Mouse (Mus musculus) spleen, adult 2 months (tissue): ENCODE results near the gene Pitpnm2. TPM values are rescaled to one million over a fixed set of nuclear protein-coding genes. Genes with fewer than 3 reads are reported as not detected.

Experiments
- DNase-seq, 2 experiments: peaks; one replicate each; pipeline versions ENCODE4 v3.0.0 to v3.0.0-alpha.2; 2012 to 2021; ENCODE audit warnings: low spot score in 2 of 2, low read depth in 1 of 2
- H3K27ac ChIP-seq: fragments of 200-500 bp; 2 replicates; pipeline ENCODE4 v1.5.1; 2012; ENCODE audit warnings: low read length, inconsistent platforms; ENCODE audit not compliant: insufficient read depth
- H3K27me3 ChIP-seq: fragments of 200-500 bp; 2 replicates; pipeline ENCODE4 v1.6.1; 2012; ENCODE audit warnings: mild to moderate bottlenecking, moderate library complexity, low read length, inconsistent platforms; ENCODE audit not compliant: control insufficient read depth, insufficient read depth
- H3K36me3 ChIP-seq: fragments of 200-500 bp; 2 replicates; pipeline ENCODE4 v1.6.1; 2012; ENCODE audit warnings: mild to moderate bottlenecking, low read length, inconsistent platforms; ENCODE audit not compliant: control insufficient read depth, insufficient read depth
- H3K4me1 ChIP-seq: fragments of 200-500 bp; 2 replicates; pipeline ENCODE4 v1.6.1; 2011; ENCODE audit warnings: inconsistent platforms; ENCODE audit not compliant: control insufficient read depth, insufficient read depth, insufficient read length
- H3K4me3 ChIP-seq: fragments of 200-500 bp; 2 replicates; pipeline ENCODE4 v1.5.1; 2011; ENCODE audit warnings: mild to moderate bottlenecking, inconsistent platforms; ENCODE audit not compliant: insufficient read depth, insufficient read length; ENCODE audit errors: extremely low read depth
- CTCF ChIP-seq: fragments of 200-500 bp; IDR thresholded peaks from 2 replicates; pipeline ENCODE4 v1.5.1; 2011; ENCODE audit warnings: mild to moderate bottlenecking, inconsistent platforms; ENCODE audit not compliant: insufficient read depth, insufficient read length, insufficient replicate concordance; ENCODE audit errors: extremely low read depth
- POLR2A ChIP-seq: fragments of 200-500 bp; IDR thresholded peaks from 2 replicates; pipeline ENCODE4 v1.6.1; 2011; ENCODE audit warnings: low read depth, low read length, inconsistent platforms
- WGBS: fragments of 180-500 bp; shearing (Covaris S2); methylation state at CpG from one replicate; pipeline ENCODE4 v1.1.7; 2018; 5-methylcytosine and 5-hydroxymethylcytosine counted together
- polyA plus RNA-seq: library from polyadenylated mRNA; depleted of rRNA; stranded (reverse); fragments of >200 nt; gene quantifications from 2 replicates; pipeline ENCODE4 v1.2.3, GENCODE M21; 2012

Pitpnm2 gene
- polyA plus RNA-seq, 1 experiment, result 65.8 TPM

DNA sequence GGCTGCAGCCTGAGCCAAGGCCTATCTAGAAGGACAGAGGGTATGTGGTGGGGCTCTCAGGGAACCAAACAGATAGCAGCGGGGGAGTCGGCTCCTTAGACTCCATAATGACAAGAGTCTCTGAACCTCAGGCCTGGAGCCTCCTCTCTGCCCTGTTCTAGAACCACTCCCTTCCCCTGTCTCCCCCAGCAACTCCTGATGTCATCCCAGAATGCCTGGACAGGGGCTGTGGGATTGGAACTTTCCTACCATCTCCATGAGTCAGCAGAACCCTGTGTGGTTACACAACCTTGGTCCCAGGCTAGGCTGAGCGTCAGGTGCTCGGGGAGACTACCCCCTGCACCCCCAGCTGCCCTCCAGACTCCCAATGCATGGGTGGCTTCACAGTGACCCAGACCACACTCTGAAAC, 60.0 kb downstream of the Pitpnm2 start:
- no peak for DNase-seq
- Histone ChIP-seq H3K4me3 (no peak overlapping the region), H3K4me1 (peaks cover 17% of the 10 kb centered on the region; the same call in 1 of the 2 replicates), H3K36me3 (no peaks in the 10 kb centered on the region), H3K27me3 (no peaks in the 10 kb centered on the region), H3K27ac (no peak overlapping the region)
- no peak for TF ChIP-seq CTCF
- TF ChIP-seq POLR2A, result no peak
- 65% methylated on average over 4 of the region's 4 CpGs for WGBS

DNA sequence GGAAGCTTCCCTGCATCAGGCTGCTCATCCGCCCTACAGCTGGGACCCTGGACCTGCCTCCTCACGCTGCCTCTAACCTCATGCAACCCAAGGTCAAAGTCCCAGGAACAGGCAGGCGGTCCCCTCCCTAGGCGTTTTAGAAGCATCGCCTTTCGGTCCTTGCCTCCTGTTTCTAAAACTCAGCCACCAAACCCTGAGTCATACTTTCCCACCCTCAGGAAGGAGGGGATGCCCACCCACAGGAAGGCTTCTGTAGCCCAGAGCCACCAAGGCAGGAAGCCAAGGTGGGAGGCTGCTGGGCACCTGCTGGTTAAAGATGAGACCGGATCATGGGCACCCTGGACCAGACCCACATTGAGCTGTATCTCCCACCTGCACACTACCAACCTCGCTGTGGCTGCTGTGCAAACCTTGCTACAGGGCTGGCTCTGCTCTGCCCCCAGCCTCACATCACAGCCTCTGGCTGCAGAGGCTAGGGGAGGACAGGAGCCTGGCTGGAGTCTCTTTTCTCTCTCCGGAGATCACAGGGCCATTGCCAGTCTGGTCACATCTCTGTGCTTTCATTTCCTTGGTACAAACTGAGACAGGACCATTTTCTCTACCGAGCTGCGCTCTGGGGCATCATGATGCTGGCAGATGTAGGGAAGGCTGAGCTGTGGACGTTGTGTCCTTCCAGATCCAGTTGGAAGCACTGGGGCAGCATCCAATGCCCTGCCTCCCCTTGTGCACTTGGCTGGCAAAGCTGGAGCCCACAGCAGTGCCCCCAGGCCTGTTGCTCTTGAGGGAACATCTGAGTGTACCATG, 61.9 kb downstream of the Pitpnm2 start:
- no peak overlapping the region; the same call in 1 of the 2 replicates for H3K27ac ChIP-seq

DNA sequence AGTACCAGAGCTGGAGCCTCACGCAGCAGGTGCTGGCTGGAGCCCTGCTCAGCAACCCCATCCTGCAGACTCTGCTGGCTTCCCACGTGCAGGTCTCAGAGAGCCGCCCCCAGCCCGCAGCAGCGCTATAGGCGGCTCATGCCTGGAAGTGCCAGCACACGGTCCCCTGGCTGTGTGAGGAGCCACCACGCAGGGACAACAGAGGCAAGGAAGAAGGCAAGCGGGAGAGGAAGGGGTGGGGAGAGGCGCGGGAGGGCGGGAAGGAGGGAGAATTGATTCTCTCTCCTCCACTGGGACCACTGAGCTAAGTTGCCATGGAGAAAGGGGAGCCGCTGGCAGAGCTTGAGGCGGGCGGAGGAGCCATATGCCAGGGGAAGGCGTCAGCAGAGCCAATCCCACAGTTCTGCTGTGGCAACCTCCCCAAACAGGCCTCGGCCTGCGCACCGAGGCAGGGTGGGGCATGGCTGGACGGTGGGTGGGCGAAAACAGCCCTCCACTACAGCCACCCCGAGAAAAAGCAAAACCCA, 62.5 kb downstream of the Pitpnm2 start:
- Histone ChIP-seq H3K36me3 (no peaks in the 10 kb centered on the region), H3K27me3 (no peaks in the 10 kb centered on the region), H3K4me3 (no peak overlapping the region), H3K27ac (no peak overlapping the region; the same call in 1 of the 2 replicates), H3K4me1 (peaks cover 14% of the 10 kb centered on the region; the same call in 1 of the 2 replicates)
- DNase-seq, result no peak
- WGBS, result 40% methylated on average over 22 of the region's 22 CpGs
- no peak for TF ChIP-seq POLR2A
- no peak for TF ChIP-seq CTCF

More for the DNA sequence above, 61.9 kb downstream of the Pitpnm2 start:
- DNase-seq, result no peak
- no peaks in the 10 kb centered on the region for H3K27me3 ChIP-seq
- H3K4me3 ChIP-seq, result no peak overlapping the region
- TF ChIP-seq CTCF (no peak), POLR2A (no peak)
- 49% methylated on average over 12 of the region's 12 CpGs for WGBS
- peaks cover 15% of the 10 kb centered on the region; the same call in 1 of the 2 replicates for H3K4me1 ChIP-seq
- H3K36me3 ChIP-seq, result no peaks in the 10 kb centered on the region

DNA sequence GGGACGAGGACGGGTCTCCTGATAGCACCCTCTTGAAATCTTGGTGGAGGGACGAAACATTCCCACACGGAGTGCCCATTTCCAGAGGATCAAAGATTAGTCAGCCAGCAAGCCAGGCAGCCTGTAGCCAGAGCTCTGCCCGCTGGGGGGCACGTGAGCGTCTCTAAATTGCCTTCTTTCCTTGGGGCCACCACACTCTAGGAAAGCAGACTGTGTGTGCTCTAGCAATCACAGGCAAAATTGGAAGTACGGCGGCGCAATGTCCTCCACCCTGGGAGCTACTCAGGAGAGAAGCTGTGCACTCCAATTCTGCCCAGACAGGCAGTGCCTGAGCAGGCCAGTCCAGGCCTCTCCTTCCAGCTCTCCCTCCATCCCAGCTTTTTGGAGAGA, 63.1 kb downstream of the Pitpnm2 start:
- DNase-seq, result no peak
- whole genome bisulfite sequencing, result 88% methylated on average over 10 of the region's 10 CpGs
- H3K4me3 ChIP-seq, result no peak overlapping the region
- no peaks in the 10 kb centered on the region for H3K27me3 ChIP-seq
- TF ChIP-seq POLR2A (no peak), CTCF (no peak)
- no peaks in the 10 kb centered on the region for H3K36me3 ChIP-seq
- no peak overlapping the region; the same call in 1 of the 2 replicates for H3K27ac ChIP-seq
- H3K4me1 ChIP-seq, result peaks cover 12% of the 10 kb centered on the region; the same call in 1 of the 2 replicates

DNA sequence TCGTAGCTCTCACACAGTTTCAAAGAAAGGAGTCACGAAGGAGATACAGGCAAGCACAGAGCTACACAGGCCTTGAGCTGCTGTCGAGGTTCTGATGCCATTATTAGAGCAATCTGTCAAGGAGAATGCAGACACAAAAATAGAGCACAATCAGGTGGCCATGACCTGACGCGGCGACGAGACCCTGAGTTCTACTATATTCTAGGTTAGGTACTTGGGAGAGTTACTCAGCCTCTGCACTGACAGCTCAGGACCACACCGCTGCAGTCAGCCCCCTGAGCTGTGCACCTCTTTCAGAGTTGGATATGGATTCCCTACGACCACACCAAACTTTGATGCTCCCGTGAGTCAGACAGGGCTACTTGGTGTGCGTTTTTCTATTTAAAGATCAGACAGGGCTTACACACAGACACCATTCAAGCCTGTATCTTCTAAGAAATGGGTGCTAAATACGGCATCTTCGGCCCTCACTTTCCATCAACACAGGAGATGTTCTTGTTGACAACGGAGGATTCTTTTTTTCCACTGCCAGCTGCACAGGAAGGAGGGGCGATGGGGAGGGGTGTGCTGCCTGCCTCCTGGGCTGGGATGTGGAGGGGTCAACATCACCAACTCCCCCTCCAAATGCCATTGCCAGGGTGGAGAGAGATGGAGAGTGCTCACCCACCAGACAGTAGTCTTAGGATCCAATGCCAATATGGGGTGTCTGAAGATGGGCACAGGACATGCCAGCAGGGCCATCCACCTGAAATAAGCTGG, 63.7 kb downstream of the Pitpnm2 start:
- Histone ChIP-seq H3K4me1 (peaks cover 12% of the 10 kb centered on the region; the same call in 1 of the 2 replicates), H3K36me3 (no peaks in the 10 kb centered on the region), H3K27me3 (no peaks in the 10 kb centered on the region), H3K4me3 (no peak overlapping the region; the same call in 1 of the 2 replicates), H3K27ac (peak overlapping the region; percentile 30; the same call in 1 of the 2 replicates)
- DNase-seq, result no peak
- 52% methylated on average over 15 of the region's 15 CpGs for WGBS
- TF ChIP-seq CTCF, result no peak

DNA sequence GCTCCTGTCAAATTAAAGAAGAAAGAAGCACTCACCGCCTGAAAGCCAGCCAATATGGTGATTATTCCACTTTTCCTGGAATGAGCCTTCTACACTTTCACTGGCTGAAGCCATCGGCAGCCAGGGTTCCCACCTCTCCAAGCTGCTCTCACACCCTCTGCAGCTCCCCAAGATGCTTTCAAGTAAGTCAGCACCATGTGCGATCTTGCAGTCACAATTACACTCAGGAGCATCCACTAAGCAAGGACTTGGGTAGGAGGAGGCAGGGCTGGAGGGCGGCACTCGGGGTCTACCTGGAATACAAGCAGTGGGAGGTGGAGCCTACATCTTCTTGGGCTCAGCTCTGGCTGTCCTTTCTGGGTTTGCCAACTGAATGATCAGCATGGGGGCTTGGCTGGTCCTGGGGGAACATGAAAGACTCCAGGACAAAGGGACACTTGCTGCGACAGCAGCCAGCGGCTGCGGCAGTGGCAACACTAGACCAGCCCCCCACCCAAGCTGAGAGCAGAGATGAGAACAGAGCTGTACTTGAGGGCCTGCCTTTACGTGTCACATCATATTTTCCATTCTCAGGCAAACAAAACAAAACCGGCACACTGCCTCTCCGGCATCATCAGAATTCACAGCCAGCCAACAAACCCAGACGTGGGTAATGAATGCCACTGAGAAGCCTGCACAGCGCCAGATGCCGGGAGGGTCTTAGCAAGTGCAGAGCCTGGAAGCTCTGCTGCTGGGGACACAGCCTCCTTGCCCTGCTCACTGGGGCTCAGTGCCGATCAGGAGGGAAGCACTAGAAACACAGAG, 64.5 kb downstream of the Pitpnm2 start:
- DNase-seq, result peak in 1 of 2 experiments; percentile 27
- peak overlapping the region; percentile 30; the same call in 1 of the 2 replicates for H3K27ac ChIP-seq
- no peaks in the 10 kb centered on the region for H3K27me3 ChIP-seq
- no peaks in the 10 kb centered on the region for H3K36me3 ChIP-seq
- peaks cover 12% of the 10 kb centered on the region for H3K4me1 ChIP-seq
- WGBS, result 72% methylated on average over 15 of the region's 15 CpGs
- no peak overlapping the region; the same call in 1 of the 2 replicates for H3K4me3 ChIP-seq
- TF ChIP-seq CTCF (no peak), POLR2A (no peak)
